Mouse (Mus musculus) heart, adult 18-20 months (tissue): ENCODE data around the gene Man2a1. TPM values are rescaled to one million over a fixed set of nuclear protein-coding genes. Genes with fewer than 3 reads are reported as not detected.

ENCODE experiments used
- DNase-seq, 2 experiments: peaks; one replicate each; pipeline ENCODE4 v3.0.0; 2021 to 2022; ENCODE audit warnings: mixed read lengths in 1 of 2
- total RNA-seq, 2 experiments: library from RNA; stranded (reverse); gene quantifications; 2 replicates each; pipeline ENCODE4 v1.2.3; 2021

Man2a1 gene
- total RNA-seq, 2 experiments from 2014 or later, result 15.9 to 18.4 TPM

DNA sequence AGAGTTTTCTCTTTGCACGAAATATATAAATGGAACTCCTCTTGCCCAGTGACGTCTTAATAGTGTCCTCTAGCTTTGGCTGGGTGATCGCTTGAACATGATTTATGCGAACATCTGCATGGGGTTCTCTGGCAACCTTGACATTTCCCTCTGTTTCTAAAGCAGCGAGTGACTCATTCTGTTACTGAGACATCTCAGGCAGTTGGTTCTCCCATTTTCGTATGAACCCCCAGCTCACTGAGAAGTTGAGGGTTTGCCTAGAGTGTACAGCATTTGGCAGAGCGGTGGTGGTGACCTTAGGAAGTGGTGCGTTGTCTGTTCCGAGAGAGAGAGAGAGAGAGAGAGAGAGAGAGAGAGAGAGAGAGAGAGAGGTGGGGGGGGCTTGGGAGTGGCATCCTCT lies 2.6 kb downstream of the Man2a1 start:
- DNase-seq, result peak in 1 of 2 experiments; percentile 28

DNA sequence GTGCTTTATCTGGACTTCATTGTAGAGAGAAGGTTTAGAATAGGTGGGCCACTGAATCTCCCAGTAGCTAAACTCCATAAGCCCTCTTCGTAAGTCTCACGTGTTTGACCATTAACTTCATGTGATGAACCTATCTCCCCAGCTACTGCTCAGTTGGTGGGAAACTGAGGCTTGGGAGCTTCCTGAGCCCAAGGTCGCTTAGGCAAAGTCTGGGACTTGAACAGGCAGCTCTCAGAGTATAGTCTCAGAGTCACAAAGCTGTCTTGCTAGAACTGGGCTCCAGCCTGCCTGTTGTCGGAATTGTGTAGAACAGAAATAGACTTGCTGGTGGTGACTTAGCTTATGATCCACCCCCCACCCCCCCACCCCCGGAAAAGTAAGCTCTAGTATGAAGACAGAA lies 3.0 kb downstream of the Man2a1 start:
- no peak for DNase-seq

DNA sequence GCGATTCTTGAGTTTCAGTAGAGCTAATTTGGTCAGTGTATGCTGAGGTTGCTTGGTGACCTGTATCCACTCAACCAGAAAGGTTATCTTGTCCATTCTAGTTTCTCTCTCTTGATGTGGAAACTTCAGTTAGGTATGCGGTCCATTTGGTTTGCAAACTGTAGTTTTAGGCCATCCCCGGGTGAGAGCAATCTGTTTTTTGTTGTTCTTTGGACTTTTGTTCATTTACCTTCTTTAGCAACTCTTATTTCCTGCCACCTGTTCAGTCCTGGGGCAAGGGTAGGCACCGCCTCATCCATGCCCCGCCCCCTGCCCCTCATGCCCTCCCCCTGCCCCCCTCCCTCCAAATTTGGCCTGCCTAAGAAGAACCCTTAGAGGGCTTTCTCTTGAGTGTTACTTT lies 3.6 kb downstream of the Man2a1 start:
- no peak for DNase-seq

DNA sequence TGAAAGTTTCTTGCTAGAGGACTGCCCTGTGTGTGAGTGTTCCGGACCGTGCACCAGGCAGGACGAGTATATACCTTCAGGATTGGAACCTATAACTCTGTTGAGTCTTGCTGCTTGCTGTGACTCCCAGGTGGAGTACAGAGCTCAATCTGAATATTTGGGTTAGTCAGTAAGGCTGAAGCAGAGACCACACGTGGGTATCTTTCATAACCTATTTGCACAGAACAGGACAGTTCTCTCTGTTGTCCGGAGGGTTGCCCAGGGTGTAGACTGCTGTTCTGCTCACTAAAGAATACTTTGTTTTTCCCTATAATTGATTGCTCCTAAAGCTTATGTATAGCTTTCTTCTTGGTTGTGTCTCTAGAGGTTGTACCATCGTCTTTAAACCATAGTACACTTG lies 7.7 kb downstream of the Man2a1 start:
- no peak for DNase-seq

DNA sequence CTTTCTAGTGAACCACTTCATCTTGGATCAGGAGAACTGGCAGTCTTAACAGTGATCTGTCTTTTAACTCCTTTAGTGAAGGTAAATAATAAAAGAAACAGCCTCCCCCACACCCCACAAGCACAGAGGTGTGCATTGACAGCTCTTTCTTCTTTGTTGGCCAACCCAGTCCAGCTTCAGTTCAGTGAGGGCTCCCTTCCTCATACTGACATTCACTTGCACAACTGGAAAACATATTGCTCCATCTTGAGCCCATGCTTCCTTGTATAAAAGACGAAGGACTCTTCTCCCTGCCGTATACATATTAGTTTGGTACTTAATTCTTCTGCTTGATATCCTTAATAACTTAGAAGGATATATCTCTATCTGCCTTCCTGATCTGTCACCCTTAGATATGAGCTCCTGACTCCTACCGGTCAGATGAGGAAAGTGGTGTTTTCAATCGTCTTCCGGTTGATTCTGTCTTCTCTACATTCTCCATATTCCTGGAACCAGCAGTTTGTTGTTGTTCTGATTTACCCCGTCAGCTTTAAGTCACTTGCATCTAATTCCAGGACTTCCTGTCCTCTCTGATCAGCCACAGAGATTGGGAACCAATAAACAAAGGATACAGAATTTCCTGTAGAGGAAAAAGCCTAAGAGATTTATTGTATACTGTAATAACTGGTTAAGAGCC lies 8.5 kb downstream of the Man2a1 start:
- DNase-seq, result no peak

DNA sequence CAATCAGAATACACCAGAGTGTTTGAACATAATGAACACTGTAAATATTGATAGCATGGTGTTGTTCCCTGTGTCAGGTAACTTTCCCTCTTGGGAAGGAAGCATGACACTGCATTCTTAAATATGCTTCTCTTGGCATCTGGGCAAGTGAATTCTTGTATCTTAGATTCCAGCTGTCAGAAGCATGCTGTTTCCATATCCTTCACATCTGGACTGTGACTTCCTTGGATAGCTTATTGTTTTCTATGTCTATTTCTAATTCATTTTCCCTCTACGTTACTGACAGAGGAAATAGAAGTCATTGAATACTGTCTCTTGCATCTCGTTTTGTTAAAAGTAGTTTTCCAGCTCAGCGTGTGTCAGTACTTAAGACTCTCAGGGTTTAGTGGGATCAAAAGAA lies 9.2 kb downstream of the Man2a1 start:
- no peak for DNase-seq

DNA sequence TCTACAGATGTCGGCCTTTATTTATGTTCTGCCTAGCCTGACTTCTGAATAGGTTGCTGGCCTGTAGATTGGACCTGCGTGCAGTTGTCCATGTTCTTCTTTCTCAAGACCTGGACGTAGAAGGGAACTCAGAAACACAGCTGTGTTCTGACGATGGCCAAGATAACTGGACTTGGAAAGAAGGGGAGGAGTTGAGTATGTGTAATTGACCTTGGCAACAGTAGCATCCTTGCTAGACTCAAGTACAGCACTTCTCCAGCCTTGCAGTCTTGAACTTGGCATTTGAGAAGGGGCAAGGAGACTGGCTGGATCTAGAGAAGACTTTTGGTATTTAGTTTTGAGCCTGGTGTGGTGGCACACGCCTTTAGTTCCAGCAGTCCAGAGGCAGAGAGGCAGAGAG lies 10.9 kb downstream of the Man2a1 start:
- DNase-seq, result no peak

DNA sequence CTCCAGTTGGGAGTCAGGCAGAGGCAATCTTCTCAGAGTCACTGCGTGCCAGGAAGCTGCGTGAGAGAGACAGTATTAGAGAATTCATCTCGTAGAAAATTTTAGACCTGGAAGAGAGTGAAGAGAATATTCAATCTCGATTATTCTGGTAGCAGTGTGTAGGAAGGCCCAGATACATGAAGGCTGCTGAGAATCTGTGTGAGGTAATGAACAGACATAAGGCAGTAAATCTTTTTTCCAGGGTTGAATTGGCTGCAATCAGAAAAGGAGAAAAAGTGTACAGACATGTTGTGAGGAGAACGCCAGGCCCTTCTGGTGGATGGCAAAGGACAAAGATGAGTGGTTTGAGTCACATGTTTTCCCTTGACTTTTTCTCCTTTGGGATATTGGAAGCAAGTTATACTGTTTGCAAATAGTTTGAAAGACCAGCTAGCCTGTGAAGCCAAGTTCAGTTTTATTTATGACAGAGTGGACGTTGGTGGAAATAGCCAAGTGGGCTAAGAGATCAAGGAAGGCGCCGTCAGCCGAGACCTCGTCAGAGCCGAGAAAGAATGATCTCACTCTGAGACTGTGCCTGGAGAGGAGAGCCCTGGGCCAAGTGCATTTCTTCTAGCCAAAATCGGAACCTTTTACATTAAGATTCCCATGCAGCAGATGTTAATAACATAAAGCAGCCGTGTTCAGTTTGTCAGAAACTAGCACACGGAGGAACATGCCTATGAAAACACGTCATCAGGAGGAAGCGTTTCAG lies 11.8 kb downstream of the Man2a1 start:
- DNase-seq, result peak; percentile 53 to 75

DNA sequence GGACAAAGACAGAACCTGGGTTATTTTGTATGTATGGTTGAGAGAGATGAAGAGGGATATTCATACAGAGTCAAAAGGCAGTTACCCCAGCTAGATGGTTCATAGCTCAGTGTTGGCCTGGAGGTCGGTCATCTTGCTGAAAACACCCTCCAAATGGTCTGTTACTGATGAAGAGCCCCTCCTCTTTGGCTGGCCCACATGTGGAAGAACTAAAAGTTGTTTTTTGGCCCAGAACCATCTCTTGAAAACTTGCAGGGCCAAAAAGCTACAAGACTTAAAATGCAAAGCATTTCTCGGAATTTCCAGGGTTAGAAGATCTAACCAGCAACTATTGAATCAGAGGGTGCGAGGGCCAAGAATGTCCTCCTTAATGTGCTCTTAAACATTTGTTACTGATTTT lies 12.4 kb downstream of the Man2a1 start:
- no peak for DNase-seq

DNA sequence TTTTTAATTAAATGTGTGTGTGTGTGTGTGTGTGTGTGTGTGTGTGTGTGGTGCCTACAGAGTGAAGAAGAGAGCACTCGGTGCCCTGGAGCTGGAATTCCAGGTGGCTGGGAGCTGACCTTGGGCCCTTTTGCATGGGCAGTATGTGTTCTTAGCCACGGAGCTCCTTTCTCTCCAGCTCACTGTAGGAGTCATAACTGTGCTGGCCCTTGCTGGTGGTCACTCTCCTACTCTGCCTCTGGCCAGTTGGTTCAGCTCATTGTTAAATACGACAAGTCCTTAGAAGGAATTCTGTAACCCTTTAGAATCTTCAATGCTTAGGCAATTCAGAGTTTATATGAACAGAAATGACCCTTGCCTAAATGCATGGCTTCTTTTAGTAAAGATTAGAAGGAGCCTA lies 12.8 kb downstream of the Man2a1 start:
- DNase-seq, result no peak

DNA sequence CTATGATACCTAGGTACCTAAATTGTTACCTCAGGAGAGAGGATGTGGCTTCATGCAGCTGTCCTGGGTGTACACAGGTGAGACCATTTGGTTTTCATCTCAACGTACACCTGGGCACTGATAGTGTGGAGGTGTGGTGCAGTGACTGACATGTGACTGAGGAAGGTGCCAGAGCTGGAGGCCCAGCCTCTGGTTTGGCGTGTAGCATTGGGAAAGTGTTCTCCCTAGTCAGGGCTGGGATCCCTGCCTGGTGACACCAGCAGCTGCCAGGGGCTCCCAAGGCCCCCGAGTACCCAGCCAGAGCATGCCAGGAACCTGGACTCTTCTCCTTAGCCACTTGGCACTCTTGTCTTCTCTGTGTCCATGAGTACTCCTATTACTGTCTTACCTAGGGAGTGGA lies 14.3 kb downstream of the Man2a1 start:
- no peak for DNase-seq

DNA sequence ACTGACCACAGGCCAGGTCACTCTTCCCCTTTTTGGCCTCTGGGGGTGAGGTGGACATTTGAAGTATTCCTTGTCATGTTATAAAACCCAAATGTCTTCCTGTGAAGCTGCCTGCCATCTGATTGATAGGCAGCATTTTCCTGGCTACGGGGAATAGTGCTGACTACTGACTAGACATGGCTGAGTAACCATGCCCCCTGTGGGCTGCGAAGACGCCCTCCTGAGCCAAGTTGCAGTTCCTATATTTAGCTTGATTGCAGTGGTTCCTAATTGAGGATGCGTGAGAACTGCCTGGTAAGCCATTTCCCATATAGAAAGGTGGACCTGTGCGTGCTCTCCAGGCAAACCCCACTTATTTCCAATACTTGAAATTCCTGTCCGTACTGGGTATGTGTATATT lies 14.9 kb downstream of the Man2a1 start:
- DNase-seq, result no peak

DNA sequence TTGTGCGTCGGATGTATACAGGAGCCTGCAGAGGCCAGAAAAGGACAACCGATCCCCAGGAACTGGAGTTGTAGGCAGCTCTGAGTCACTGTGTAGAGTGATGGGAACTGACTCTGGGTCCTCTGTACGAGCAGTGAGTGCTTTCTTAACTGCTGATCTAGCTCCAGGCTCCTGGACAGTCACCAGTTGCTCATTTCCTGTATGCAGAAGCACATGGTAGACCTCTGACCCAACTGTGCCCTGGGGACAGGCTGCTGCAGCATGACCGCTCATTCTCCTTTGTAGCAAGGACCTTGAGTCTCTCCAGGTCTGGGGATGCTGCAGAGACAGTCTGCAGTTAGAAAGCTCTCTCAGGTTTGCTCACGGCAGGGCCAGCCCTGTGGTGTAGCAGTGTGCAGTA lies 15.7 kb downstream of the Man2a1 start:
- DNase-seq, result peak in 1 of 2 experiments; percentile 21

DNA sequence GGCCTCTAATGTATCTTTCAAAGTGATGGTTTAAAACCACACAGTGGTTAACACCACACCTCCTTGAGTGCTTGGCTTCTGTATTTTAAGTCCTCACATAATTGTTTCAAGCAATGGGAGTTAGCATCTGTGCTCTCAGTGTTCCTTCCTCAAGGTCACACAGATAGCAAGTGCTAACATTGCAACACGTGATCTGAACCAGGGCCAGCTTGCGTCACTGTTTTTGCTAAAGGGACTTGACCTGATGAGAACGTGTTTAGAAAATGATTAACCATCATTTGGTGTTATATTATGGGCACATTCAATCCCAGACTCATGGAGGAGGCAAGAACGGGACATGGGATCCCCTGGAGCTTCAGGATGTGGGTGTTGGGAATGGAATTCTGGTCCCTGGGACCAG lies 17.3 kb downstream of the Man2a1 start:
- peak; percentile 86 to 87 for DNase-seq

DNA sequence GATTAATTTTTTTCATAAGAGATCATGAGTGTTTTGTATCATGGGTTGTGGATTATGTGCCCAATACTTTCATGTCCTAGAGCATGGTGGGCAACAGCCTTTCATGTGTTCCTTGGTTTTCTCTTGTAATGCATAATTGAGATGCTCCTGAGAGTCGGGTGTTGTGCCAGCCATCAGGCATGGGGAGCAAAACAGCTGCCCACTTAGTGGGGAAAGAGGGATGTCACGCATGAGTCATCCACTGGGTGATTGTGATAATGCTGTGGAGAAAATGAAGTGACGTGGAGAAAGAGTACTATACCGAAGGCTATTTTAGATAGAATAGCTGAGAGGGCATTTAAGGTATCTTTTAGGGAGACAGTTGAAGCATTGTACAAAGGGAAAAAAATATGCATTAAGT lies 18.5 kb downstream of the Man2a1 start:
- no peak for DNase-seq

DNA sequence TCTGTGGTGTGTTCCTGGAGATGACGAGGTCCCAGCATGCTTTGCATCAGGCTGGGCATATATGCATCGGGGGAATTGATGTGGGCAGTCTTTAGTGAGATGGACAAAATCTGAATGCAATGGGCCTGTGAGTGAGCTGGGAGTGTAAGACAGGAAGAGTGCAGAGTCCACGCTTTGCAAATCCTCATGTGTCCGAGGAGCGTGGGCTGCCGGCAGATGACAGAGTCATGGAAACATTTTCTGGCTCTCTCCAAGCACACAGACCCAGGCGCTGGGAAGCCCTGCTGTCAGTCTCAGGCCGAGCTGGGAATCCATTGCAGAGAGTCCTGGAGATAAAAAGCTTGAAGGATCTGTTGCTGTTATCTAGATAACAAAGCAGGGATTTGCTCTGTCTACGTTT lies 19.6 kb downstream of the Man2a1 start:
- peak; percentile 46 to 49 for DNase-seq

DNA sequence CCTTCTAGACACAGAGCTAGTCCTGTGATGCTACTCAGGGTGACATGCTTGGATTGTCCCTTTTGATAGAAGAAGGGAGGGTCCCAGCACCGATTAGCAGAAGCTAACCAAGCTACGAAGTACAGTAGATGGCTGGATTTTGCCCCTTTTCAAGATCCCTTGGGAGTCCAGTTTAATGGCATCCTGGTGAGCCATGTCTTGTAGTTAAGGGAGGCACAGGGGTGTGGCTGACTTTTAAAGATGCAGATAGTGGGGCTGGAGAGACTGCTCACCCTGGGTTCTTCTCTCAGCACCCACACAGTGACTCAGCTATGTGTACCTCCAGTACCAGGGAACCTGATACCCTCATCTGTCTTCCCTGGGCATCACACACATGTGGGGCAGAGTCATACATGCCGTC lies 20.1 kb downstream of the Man2a1 start:
- peak in 1 of 2 experiments; percentile 23 for DNase-seq

DNA sequence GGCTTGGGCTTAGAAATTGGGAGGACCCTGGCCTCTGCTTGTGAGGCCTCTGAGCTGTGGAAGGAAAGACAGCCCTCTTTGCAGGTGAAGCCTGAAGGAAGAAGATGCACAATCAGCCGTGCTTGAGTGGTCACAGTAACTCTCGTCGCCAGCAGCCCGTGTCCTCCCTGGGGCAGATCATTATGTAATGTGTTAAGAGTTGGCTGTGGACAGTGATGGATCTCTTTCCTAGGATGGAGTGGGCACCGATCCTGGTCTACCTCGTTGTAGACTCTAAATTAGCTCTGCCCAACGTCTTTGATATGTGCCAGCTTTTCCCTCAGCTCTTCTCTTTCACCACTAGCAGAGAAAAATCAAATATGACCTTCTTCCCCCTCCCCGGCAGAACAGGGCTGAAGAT lies 20.7 kb downstream of the Man2a1 start:
- DNase-seq, result peak in 1 of 2 experiments; percentile 25

DNA sequence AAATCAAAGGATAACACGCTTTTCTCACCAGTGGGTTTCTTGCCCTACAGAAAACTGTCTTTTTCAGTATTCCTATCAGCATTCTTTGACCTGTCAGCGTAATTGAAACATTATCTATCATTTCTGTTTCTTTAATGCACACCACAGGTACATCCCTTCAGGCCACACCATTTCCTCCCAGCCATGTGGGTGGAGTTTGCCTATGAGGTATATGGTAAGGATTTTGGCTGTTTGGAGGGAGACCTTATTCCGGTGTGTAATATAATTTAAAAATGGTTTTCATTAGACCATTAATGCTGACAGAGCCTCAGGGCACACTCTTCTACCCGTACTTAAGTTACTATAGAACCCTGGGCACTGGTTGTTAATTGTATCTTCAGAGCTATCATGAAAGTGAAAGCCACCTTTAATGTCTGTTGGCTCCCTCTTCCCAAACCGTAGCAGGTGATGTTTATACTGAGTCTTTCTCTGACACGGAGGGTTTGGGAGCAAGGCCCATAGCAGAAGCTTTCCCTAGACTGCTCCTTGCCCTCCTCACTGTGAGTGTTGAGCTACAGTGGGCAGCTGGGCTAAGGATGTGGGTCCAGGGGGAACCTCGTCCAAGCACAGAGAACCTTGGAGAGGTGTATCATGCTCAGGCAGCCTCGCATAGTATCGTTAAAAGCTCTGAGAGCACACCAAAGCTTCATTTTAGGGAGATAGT lies 21.3 kb downstream of the Man2a1 start:
- no peak for DNase-seq

DNA sequence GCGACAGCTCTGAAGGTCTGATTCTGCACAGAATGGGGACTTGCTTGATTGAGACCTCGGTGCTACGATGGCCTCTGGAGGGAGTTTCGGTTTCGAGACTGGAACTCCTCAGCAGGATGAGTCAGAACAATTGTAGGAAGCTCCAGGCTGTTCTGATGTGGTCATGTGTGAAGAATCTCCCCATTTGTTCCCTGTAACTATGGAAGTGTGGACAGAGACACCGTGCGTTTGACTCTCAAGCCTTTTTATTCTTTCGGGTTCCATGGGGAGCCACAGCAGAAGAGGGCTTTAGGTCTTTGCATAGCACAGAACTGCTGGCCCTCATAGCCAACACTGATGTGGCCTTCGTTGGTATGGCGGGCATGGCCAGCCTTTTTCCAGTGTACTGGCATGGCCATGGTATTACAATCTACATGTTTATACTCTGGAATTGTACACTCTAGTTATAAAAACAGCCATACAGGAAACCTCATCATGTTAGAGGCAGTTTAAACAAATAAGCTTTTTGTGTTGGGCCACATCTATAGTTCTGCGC lies 21.9 kb downstream of the Man2a1 start:
- peak; percentile 72 to 86 for DNase-seq

DNA sequence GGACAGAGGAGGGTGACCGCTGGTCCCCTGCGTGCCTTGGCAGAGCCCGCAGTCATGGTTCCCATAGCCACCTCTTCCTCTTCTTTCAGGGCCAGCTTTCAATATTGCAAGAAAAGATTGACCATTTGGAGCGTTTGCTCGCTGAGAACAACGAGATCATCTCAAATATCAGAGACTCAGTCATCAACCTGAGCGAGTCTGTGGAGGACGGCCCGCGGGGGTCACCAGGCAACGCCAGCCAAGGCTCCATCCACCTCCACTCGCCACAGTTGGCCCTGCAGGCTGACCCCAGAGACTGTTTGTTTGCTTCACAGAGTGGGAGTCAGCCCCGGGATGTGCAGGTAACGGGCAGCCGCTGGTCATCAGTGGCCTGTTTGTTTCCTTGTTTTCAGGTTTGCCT lies 23.9 kb downstream of the Man2a1 start:
- DNase-seq, result no peak

DNA sequence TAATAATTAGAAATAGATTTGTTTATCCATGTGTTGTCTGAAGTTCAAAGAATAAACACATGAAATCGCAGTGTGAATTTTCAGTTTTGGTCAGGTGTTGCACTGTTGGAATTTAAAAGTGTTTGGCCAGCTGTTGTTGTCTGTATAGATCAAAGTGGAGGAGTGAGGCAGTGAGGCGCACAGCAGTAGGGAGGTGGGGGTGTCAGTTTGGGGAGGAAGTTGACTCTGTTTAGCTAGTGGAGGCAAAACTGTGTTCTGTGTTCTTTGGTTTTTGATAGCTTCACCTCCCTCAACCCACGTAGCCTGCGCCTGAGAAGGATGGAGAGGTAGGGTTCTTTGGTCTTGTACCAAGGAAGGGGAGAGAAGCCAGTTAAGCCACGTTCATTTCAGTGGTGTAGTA lies 28.3 kb downstream of the Man2a1 start:
- DNase-seq, result no peak

DNA sequence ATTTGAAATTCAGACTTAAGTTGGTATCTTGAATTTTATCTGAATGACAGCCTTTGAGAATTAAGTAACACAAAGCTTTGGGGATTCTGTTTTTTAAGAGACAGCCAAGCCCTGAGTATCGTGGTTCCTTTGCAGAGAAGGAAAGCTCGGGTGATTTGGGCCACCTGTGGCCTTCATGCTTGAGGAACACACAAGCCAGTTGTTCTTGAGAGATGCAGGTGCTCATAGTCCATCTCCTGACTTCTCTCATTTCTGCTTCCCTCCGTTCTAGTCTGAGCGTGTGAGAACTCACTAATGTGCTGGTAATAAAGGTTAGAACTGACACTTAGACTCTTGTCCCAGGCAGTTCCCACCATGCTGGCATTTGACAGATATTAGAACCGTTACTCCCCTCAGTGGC lies 28.9 kb downstream of the Man2a1 start:
- DNase-seq, result no peak
